Mouse (Mus musculus) midbrain, embryonic 16.5 days (tissue): ENCODE measurements around the gene Hdgfl2. TPM values are rescaled to one million over a fixed set of nuclear protein-coding genes. Genes with fewer than 3 reads are reported as not detected.

ENCODE experiments used
- ATAC-seq: fragments of 200-750 bp; cut with Nextera tagmentation; 2 replicates; pipeline ENCODE4 v1.8.0; 2017; ENCODE audit warnings: moderate TSS enrichment
- H3K27ac ChIP-seq: fragments of 300-500 bp; sonication (generic); 2 replicates; pipeline ENCODE4 v1.5.1; 2014; ENCODE audit warnings: mild to moderate bottlenecking, low read length, mixed read lengths
- H3K27me3 ChIP-seq: fragments of 300-500 bp; sonication (generic); 2 replicates; pipeline ENCODE4 v1.6.1; 2014; ENCODE audit warnings: low read depth, low read length, mixed read lengths; ENCODE audit not compliant: control insufficient read depth, insufficient read depth
- H3K36me3 ChIP-seq: fragments of 300-500 bp; sonication (generic); 2 replicates; pipeline ENCODE4 v1.6.1; 2014; ENCODE audit warnings: mild to moderate bottlenecking, low read length, moderate library complexity, mixed read lengths; ENCODE audit not compliant: control insufficient read depth, insufficient read depth
- H3K4me1 ChIP-seq: fragments of 300-500 bp; sonication (generic); 2 replicates; pipeline ENCODE4 v1.6.1; 2014; ENCODE audit warnings: mild to moderate bottlenecking, low read length, mixed read lengths; ENCODE audit not compliant: control insufficient read depth, insufficient read depth
- H3K4me2 ChIP-seq: fragments of 300-500 bp; sonication (generic); 2 replicates; pipeline ENCODE4 v1.6.1; 2014; ENCODE audit warnings: mild to moderate bottlenecking, low read length, mixed read lengths
- H3K4me3 ChIP-seq: fragments of 300-500 bp; sonication (generic); 2 replicates; pipeline ENCODE4 v1.5.1; 2014; ENCODE audit warnings: low read depth, mild to moderate bottlenecking, low read length, moderate library complexity, mixed read lengths
- H3K9ac ChIP-seq: fragments of 300-500 bp; sonication (generic); 2 replicates; pipeline ENCODE4 v1.6.1; 2014; ENCODE audit warnings: low read depth, low read length, mixed read lengths
- H3K9me3 ChIP-seq: fragments of 300-500 bp; sonication (generic); replicated peaks from 2 replicates; pipeline ENCODE4 v1.6.1; 2014; ENCODE audit warnings: mild to moderate bottlenecking, low read length, mixed read lengths; ENCODE audit not compliant: control insufficient read depth, poor library complexity, severe bottlenecking
- WGBS: fragments of 180-500 bp; shearing (Covaris S2); extraction: QIAGEN DNeasy Blood & Tissue Kit; methylation state at CpG from one replicate; pipeline ENCODE4 v1.1.7; 2014; 5-methylcytosine and 5-hydroxymethylcytosine counted together
- polyA plus RNA-seq: library from polyadenylated mRNA; unstranded; fragments of >200 nt; fragmentation: Nextera tagmentation; extraction: Ambion mirVana; gene quantifications from 2 replicates; pipeline ENCODE4 v1.2.1, GENCODE M21; 2015

The Hdgfl2 gene
- polyA plus RNA-seq = 140 and 148 TPM in 2 replicates

DNA sequence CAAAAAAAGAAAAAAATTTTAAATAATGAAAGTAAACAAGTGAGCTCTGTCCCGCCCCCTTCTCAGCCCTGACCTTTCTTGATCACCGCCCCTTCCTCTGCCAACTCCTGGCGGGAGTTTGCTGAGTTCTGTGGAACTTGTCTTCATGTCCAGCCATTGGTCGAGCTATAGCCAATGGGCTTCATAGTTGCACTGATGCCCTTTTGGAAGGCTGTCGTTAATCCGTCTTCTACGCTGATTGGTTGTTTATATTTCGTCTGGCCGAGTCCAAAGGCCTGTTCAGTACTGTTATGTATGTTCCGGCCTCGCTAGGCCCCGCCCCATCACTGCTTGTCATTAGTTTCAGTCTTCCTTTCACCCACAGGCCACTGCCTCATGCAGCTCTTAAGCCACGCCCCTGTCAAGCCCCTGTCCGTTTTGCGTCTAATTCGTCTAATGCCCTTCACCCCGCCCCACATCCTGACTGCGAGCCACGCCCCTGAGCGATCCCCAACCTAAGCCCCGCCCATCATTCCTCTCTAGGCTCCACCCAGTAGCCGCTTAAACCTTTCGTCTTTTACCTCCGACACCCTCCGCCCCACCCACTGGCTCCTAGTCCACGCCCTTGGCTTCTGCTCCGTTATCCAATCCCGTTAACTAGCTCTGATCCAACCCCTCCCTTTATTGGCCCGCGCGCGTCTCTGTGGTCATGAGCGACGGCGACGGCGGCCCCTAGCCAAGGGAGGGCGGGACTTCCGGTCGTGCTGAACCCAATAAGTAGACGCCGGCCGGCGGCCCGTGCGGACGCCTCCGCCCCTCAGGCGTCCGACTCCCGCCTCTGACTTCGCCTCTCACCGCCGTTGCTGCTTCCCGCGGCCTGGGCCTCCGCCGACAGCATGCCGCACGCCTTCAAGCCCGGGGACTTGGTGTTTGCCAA, at the start of gene Hdgfl2:
Hdgfl2 (plus strand) TSS at position 755 of the 916 bp plus-strand sequence.
- peak within 1 kb of the TSS; percentile 79 for H3K9ac ChIP-seq
- H3K9me3 ChIP-seq = no peaks in the 10 kb centered on the region
- WGBS = under 1% methylated on average over 59 of the region's 61 CpGs
- peak within 1 kb of the TSS; percentile 51 for H3K27ac ChIP-seq
- peak within 1 kb of the TSS; percentile 76 for H3K4me2 ChIP-seq
- H3K4me1 ChIP-seq = peaks cover 33% of the 10 kb centered on the region
- no peaks in the 10 kb centered on the region for H3K36me3 ChIP-seq
- peak within 1 kb of the TSS; percentile 78 for H3K4me3 ChIP-seq
- ATAC-seq = peak; percentile 94
- no peaks in the 10 kb centered on the region for H3K27me3 ChIP-seq

DNA sequence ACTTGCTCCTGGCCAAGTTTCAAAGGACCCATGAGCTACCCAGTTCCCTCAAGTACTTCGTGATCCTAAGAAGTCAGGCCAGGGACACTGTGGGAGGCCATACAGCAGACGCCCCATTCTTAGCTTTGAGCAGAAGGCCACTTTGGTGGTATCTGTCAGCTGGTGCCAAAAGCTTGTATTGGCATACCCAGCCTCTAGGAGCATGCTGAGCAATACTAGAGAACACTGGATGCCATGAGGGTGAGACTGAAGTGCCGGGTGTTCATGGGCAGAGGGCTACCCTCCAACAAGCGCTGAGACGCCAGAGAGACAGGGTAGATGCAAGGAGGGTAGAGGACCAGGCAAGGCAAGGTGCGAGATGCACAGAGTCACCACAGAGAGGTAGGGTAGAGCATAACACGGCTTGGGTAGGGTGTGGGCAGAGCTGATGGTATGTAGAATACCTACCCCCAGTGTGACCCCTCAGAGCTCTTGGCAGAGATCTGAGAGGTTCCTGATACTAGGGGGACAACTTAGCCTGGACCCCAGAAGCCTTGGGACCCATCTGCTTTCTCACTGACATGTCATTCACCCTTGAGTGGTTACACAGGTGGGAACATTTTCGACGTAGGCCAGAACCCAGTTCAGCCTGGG, 49.1 kb upstream of the Hdgfl2 start:
- Histone ChIP-seq H3K4me1 (peaks cover 7% of the 10 kb centered on the region), H3K9me3 (no peaks in the 10 kb centered on the region), H3K27me3 (no peaks in the 10 kb centered on the region), H3K9ac (no peak overlapping the region), H3K4me3 (no peak overlapping the region), H3K36me3 (peaks cover 6% of the 10 kb centered on the region; the same call in 1 of the 2 replicates), H3K27ac (no peak overlapping the region), H3K4me2 (no peak overlapping the region)
- 94% methylated on average over 9 of the region's 9 CpGs for WGBS
- ATAC-seq = no peak

DNA sequence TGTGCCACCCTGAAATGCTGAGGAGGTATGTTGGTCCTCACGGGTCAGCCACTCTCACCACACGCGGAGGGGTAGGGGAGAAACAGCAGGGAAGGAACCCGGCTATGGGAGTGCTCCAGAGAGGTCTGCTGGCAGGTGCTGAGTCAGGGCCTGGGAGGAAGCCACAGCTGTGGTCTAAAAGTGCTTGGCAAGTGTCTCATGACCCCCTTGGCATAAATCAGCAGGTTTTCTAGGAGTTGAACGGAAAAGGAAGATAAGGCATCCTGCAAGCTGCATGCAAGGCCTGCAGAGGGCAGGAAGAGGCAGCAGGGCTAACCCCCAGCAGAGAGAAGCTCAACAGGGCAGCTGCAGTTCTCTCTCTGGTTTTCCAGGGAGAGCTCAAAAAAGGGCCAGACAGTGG, 48.5 kb upstream of the Hdgfl2 start:
- no peak overlapping the region for H3K27ac ChIP-seq
- peaks cover 6% of the 10 kb centered on the region; the same call in 1 of the 2 replicates for H3K36me3 ChIP-seq
- peaks cover 12% of the 10 kb centered on the region for H3K4me1 ChIP-seq
- H3K4me3 ChIP-seq = no peak overlapping the region
- H3K4me2 ChIP-seq = no peak overlapping the region
- ATAC-seq = no peak
- no peaks in the 10 kb centered on the region for H3K27me3 ChIP-seq
- no peaks in the 10 kb centered on the region for H3K9me3 ChIP-seq
- no peak overlapping the region for H3K9ac ChIP-seq
- 79% methylated on average over 5 of the region's 5 CpGs for WGBS

DNA sequence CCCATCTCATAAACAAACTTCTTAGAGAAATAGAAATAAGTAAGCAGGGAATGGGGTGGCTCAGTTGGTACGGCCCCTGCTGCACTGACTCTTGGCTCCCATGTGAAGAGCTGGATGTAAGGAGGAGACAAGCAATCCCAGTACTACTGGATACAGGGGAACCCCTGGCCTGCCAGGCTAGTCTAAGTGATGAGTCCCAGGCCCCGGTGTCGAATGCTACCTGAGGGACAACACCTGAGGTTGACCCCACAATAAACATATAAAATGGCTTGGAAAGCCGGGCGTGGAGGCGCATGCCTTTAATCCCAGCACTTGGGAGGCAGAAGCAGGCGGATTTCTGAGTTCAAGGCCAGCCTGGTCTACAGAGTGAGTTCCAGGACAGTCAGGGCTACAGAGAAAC, 48.0 kb upstream of the Hdgfl2 start:
- Histone ChIP-seq H3K4me2 (no peak overlapping the region), H3K27ac (no peak overlapping the region), H3K9me3 (no peaks in the 10 kb centered on the region), H3K27me3 (no peaks in the 10 kb centered on the region), H3K36me3 (peaks cover 6% of the 10 kb centered on the region; the same call in 1 of the 2 replicates), H3K9ac (no peak overlapping the region), H3K4me3 (no peak overlapping the region), H3K4me1 (peaks cover 13% of the 10 kb centered on the region)
- no peak for ATAC-seq
- 94% methylated on average over 7 of the region's 7 CpGs for WGBS

DNA sequence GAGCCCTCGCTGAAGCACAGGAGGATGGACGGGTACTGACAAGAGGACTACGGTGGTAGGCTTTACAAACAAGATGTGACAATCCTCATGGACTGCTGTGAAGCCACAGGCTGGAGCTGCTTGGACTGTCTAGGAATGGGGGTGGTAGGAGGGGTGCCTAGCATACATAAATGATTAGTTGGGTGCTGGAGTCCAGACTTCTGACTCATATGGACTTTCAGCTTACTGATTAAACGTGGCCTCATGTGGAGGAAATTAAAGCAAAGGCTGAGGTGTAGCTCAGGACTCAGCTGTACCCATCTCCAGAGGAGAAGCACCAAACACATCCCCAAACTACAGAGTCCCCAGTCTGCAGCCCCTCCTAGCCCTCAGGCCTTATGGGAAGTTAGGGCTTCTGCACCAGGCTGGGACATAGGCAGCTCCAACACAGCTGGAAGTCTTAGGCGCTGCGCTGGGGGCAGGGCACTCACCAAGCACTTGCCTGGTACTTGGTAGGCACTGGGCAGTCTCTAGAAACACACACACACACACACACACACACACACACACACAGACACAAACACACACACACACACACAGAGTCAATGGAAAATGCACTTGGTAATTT, 47.2 kb upstream of the Hdgfl2 start:
- ATAC-seq = no peak
- Histone ChIP-seq H3K4me2 (no peak overlapping the region), H3K9me3 (no peaks in the 10 kb centered on the region), H3K36me3 (peaks cover 6% of the 10 kb centered on the region; the same call in 1 of the 2 replicates), H3K27ac (no peak overlapping the region), H3K4me1 (peaks cover 13% of the 10 kb centered on the region), H3K27me3 (no peaks in the 10 kb centered on the region), H3K4me3 (no peak overlapping the region), H3K9ac (no peak overlapping the region)
- WGBS = 76% methylated on average over 6 of the region's 6 CpGs

DNA sequence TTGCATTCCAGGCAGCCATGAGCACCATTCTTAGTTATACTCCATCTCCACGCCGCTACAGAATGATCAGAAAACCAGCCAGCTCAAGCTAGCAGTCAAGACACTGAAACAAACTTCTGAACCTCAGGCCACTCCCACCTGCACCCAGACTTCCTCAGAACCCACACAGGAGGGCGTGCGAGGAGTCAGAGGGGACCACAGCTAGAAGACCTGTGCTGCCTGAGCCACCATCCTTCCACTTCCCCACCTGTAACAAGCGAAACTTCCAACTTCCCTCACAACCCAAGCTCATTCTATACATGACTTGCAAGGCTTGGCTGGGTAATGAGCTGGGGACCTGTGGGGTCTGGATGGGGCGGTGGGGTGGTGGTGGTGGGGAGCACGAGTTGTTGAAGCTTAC, 46.6 kb upstream of the Hdgfl2 start:
- ATAC-seq = no peak
- Histone ChIP-seq H3K27ac (no peak overlapping the region), H3K36me3 (peaks cover 6% of the 10 kb centered on the region; the same call in 1 of the 2 replicates), H3K4me3 (no peak overlapping the region), H3K9ac (no peak overlapping the region), H3K4me2 (no peak overlapping the region), H3K27me3 (no peaks in the 10 kb centered on the region), H3K9me3 (no peaks in the 10 kb centered on the region), H3K4me1 (peaks cover 13% of the 10 kb centered on the region)
- WGBS = 78% methylated on average over 7 of the region's 7 CpGs

DNA sequence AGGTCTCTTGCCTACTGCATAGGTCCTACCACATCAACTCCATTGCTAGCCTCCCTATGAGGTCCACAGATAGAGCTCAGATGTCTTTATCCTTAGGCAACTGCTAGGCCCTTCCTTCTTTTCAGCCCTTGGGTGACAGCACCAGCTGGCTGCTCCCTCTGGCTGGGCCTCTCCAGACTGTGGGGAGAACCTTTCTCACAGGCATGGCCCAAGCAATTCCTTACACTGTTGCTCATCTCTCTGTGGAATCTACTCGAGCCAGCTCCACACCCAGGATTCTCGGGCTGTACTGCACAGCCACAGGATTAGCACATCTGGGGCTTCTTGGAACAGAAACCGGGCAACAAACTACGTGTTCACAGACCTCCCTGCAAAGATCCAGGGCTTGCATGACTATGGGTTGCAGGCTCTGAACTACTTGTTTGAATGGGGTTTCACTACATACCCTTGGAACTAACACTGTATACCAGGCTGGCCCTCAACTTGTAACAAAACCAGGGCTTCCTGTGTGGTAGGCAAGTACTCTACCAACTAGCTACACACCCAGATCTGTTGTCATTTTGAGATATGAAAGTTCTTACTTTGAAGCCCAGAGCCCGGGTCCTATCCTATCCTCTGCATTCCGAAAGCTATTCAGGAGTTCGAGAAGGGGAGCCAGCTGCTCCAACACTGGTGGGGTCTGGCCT, 45.3 kb upstream of the Hdgfl2 start:
- peaks cover 13% of the 10 kb centered on the region for H3K4me1 ChIP-seq
- no peak overlapping the region for H3K4me3 ChIP-seq
- H3K27me3 ChIP-seq = no peaks in the 10 kb centered on the region
- no peak overlapping the region for H3K27ac ChIP-seq
- no peak overlapping the region for H3K4me2 ChIP-seq
- no peak for ATAC-seq
- 92% methylated on average over 7 of the region's 7 CpGs for WGBS
- H3K9me3 ChIP-seq = no peaks in the 10 kb centered on the region
- peaks cover 6% of the 10 kb centered on the region; the same call in 1 of the 2 replicates for H3K36me3 ChIP-seq
- H3K9ac ChIP-seq = no peak overlapping the region

DNA sequence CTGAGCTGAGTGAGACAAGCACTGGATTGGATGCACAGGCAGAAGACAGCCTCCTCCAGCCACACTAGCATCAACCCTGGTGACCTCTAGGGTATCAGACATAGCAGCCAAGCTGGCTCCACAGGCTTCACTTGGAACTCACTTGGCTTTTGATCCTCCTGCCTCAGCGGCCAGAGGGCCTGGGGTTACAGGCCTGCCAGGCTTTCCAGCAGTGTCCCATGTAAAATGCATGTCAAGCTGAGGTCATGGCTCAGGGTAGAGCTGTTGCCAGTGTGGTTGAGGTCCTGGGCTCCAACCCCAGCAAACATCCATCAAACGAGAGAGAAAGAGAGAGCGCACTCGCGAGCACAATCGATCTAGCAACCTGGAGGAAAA, 44.7 kb upstream of the Hdgfl2 start:
- Histone ChIP-seq H3K4me1 (peaks cover 13% of the 10 kb centered on the region), H3K4me2 (no peak overlapping the region), H3K27me3 (no peaks in the 10 kb centered on the region)

More for the DNA sequence above, 44.7 kb upstream of the Hdgfl2 start:
- 96% methylated on average over 6 of the region's 6 CpGs for WGBS
- no peak overlapping the region for H3K9ac ChIP-seq
- H3K9me3 ChIP-seq = no peaks in the 10 kb centered on the region
- no peak for ATAC-seq
- no peak overlapping the region for H3K27ac ChIP-seq
- H3K36me3 ChIP-seq = peaks cover 6% of the 10 kb centered on the region; the same call in 1 of the 2 replicates
- no peak overlapping the region for H3K4me3 ChIP-seq
